Mouse (Mus musculus): ENCODE measurements around the gene Dmap1.

GRCm38 (mm10) chr4:117645859-117646258 lies 36.2 kb downstream of the Dmap1 start:
- TF ChIP-seq GATA1 (IDR thresholded peaks at IDR 0.05; ENCODE audit: borderline replicate concordance, low read length) (no peak), FLI1 (IDR thresholded peaks at IDR 0.05; ENCODE audit: low read length) (no peak)
